Mouse (Mus musculus) kidney, adult 8-10 months (tissue): Measurements from ENCODE around the gene Tacr1.

Experiments used
- DNase-seq, 2 experiments: peaks; one replicate each; pipeline ENCODE4 v3.0.0; 2022

Tacr1 gene

GRCm38 (mm10) chr6:82525107-82525867, 123.2 kb downstream of the Tacr1 start:
- no peak for DNase-seq

DNA sequence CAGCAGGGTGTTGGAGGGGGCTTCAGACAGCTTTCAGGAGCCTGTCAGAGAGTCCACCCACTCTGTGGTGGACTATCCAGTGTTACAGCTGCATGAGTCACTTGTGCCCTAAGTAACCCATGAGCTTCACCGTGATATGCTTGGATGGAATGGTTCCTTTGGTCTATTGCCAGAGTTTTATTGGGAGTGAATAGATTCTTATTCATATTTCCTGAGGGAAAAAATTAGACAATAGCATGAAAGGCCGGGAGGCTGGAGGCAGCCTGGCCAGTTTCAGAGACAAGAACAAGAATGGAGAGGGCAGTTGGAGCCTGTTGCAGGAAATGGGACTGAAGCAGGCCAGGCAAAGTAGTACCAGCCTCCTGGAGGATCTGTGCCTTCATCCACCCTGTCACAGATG, 126.5 kb downstream of the Tacr1 start:
- DNase-seq, result no peak

GRCm38 (mm10) chr6:82536641-82537040, 134.5 kb downstream of the Tacr1 start:
- no peak for DNase-seq

DNA sequence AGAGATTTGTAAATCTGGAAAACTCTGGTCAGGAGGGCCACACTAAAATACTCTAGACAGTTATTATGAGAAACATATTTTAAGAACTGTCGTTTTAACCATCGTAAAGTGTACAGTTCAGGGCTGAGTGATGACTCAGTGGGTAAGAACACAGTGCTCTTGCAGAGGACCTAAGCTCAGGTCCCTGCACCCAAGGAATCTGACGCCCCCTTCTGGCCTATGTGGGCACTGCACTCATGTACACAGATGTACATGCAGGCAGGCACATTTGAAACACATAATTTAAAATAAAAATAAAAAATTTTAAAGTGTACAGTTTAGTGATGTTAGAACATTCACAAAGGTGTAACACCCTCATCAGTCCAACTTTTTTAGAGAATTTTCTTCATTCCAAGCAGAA, 147.1 kb downstream of the Tacr1 start:
- DNase-seq, result no peak

GRCm38 (mm10) chr6:82575445-82575844, 173.3 kb downstream of the Tacr1 start:
- DNase-seq, result no peak

- DNase-seq, result no peak
These were observed 183.3 kb downstream of the Tacr1 start for GRCm38 (mm10) chr6:82585396-82585795.

DNA sequence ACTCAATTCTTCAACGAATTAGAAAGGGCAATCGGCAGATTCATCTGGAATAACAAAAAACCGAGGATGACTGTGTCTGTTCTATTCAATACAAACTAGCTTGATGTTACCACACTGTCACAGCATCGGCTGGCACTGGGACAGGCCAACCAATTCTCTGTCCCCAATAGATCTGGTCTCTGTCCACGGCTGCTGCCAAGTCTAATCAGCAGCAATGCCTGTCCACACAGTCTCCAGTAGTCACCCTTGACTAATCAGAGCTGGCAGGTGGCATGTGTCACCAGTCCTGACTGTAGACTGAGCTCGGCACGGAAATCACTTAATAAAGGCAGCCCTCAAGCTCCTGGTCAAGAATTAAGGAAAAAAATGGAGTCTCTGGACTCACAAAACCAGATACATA, 187.3 kb downstream of the Tacr1 start:
- no peak for DNase-seq

DNA sequence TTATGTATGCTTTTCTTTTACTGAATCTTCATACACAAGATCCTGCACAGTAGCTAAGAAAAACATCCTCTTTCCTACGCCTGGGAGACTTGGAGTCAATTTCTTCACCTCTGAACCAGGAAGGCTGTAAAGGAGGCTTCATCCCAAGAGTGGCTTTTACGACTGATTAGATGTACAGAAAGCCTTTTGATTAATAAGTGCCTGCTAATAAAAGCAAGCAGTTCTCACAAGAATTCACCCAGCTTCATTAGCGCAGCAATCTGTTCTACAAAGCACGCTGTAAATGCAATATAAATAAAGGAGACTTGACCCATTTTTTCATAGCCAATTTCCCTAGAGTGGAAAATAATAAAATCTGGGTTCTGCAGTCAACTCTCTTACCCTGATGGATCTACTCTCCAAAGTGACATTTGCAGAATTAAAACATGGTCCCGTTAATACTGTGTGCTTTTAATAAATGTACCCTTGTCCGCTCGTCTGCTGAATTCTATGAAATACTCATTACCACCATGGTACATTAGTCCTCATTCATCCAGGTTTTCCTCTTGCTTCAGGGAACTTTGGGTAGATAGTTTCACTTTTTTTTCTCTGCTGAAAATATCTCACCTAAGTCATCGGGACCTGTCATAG, 193.4 kb downstream of the Tacr1 start:
- no peak for DNase-seq

DNA sequence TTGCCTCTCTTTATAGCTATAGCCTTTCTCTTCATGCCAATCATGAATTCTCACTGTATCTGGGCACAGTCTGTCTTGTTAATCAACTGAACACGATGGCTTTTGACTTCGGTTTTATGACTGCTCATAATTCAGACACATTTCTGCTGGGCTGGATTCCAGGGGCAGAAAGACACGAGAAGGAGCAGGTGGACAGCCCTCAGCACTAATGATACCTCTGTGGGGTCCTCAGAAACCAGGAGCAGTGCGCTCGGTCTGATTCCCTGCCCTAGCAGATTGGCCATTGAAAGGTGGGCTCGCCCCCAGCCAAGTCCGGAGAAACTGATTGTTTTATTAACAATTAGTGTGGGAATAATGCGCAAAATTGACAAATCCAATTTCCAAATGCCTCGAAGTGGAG, 201.1 kb downstream of the Tacr1 start:
- DNase-seq, result no peak

DNA sequence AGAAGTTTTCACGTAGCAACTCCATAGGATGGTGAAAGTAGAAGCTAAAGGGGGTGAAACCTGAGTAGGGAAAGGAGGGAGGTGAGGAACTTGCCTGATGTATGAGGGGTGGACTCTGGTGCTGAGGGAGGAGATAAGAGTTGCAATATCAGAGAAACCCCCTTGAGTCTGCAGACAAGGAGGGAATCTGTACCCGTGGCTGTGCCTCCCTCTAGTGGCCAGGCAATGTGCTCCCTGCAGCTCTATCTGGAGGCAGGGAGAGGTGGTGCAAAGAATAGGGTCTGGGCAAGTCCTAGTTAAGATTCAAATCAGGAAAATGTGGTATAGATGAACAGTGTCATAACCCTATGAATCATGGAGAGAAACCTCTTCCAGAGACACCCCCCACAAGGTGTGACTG, 201.5 kb downstream of the Tacr1 start:
- peak in 1 of 2 experiments; percentile 17 for DNase-seq

DNA sequence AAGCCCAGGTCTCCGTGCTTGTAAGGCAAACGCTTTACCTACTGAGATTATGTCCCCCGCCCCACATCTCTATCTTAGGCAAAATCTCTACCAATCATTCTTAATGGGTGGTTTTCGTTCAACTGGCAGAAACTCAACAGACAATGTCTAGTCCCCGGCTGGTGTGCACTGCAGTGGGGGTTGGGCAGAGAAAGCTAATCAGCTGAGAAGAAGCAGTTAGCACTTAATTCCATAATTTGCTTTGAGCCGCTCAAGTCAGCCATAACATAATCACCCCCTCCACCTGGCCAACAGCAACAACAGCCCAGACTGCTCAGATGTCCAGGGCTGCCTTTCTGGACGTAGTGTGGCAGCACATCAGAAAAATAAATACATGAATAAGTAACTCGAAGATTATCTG, 202.7 kb downstream of the Tacr1 start:
- no peak for DNase-seq

- DNase-seq, result no peak
These were observed 206.6 kb downstream of the Tacr1 start for GRCm38 (mm10) chr6:82608756-82609155.

- no peak for DNase-seq
These were observed 207.3 kb downstream of the Tacr1 start for GRCm38 (mm10) chr6:82609339-82609926.
